Mouse (Mus musculus) forebrain, embryonic 10.5 days (tissue): ENCODE measurements around the gene Itga2. TPM values are rescaled to one million over a fixed set of nuclear protein-coding genes. Genes with fewer than 3 reads are reported as not detected.

Source experiments
- DNase-seq: peaks from one replicate; pipeline ENCODE4 v3.0.0-alpha.2; 2017; ENCODE audit warnings: low spot score; ENCODE audit errors: extremely low spot score
- H3K27ac ChIP-seq: fragments of 300-500 bp; sonication (generic); 2 replicates; pipeline ENCODE4 v1.5.1; 2016; ENCODE audit warnings: mild to moderate bottlenecking
- H3K27me3 ChIP-seq: fragments of 300-500 bp; sonication (generic); 2 replicates; pipeline ENCODE4 v1.6.1; 2016; ENCODE audit warnings: mild to moderate bottlenecking; ENCODE audit not compliant: poor library complexity, severe bottlenecking
- H3K36me3 ChIP-seq: fragments of 300-500 bp; sonication (generic); replicated peaks from 2 replicates; pipeline ENCODE4 v1.6.1; 2016; ENCODE audit warnings: mild to moderate bottlenecking, moderate library complexity
- H3K4me1 ChIP-seq: fragments of 300-500 bp; sonication (generic); 2 replicates; pipeline ENCODE4 v1.6.1; 2016
- H3K4me3 ChIP-seq: fragments of 300-500 bp; sonication (generic); 2 replicates; pipeline ENCODE4 v1.5.1; 2016; ENCODE audit warnings: mild to moderate bottlenecking, moderate library complexity
- H3K9me3 ChIP-seq: fragments of 300-500 bp; sonication (generic); 2 replicates; pipeline ENCODE4 v1.6.1; 2016; ENCODE audit warnings: mild to moderate bottlenecking, moderate library complexity
- WGBS: fragments of 180-500 bp; shearing (Covaris S2); methylation state at CpG from one replicate; pipeline ENCODE4 v1.1.7; 2016; 5-methylcytosine and 5-hydroxymethylcytosine counted together
- polyA plus RNA-seq: library from polyadenylated mRNA; unstranded; fragments of >200 nt; fragmentation: Nextera tagmentation; extraction: Ambion mirVana; gene quantifications from 2 replicates; pipeline ENCODE4 v1.2.1, GENCODE M21; 2016

Itga2 gene
- polyA plus RNA-seq, 1 experiment from 2014 or later, result 1.2 TPM

DNA sequence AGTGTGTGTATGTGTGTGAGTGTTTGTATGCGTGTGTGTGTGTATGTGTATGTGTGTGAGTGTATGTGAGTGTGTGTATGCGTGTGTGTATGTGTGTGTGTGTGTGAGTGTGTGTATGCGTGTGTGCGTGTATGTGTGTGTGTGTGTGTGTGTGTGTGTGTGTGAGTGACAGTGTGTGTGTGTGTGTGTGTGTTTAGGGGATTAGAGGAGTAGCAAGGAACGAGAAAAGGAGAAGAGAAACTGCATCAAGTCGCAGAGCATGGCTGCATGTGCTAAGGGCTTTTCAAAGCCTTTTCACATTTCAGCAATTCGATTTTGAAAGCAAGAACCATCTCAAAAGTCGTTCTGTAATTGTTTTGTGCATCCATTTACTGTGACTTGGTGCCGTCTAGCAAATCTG lies 21.3 kb downstream of the Itga2 start:
- no peaks in the 10 kb centered on the region for H3K27me3 ChIP-seq
- H3K27ac ChIP-seq, result no peak overlapping the region
- H3K4me3 ChIP-seq, result no peak overlapping the region
- H3K4me1 ChIP-seq, result no peaks in the 10 kb centered on the region
- H3K36me3 ChIP-seq, result no peaks in the 10 kb centered on the region
- no peaks in the 10 kb centered on the region for H3K9me3 ChIP-seq
- WGBS, result 82% methylated on average over 9 of the region's 9 CpGs
- no peak for DNase-seq

DNA sequence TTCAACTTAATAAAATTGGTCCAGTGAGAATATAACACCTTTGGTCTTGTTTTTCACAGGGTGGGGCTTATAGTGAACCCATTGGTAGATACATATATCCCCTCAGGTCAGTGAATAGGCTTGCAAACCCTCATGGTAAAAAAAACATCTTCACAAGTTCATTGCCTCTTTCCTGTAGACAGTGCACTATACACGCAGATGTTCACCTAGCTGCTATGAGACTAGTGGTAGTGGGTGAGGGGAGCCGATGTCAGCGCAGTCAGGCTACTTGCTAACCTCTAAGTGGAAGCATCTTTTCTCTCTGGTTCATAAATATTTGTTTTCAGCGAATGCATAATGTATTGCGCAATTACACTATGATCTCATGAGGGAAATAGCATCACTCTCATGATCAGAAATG lies 22.4 kb downstream of the Itga2 start:
- Histone ChIP-seq H3K4me1 (no peaks in the 10 kb centered on the region), H3K27me3 (no peaks in the 10 kb centered on the region), H3K36me3 (no peaks in the 10 kb centered on the region), H3K27ac (no peak overlapping the region), H3K4me3 (no peak overlapping the region), H3K9me3 (no peaks in the 10 kb centered on the region)
- 93% methylated on average over 5 of the region's 5 CpGs for WGBS
- DNase-seq, result no peak

DNA sequence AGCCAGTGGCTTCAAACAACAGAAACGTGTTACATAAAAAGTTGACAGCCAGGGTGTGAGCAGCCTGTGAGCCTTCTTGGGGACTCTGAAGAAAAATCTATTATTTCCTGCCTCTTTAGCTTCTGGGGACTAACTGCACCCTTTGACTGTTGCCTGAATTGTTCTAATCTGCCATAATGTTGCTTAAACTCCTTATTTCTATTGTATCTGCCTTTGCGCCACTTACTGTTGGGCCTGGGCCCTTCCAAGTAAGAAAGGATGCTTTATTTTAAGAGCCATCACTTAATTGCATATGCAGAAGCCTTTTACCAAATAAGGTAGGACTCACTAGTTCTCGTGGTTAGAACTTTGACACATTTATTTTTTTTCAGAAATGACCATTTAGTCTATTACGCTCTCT lies 24.0 kb downstream of the Itga2 start:
- no peak overlapping the region for H3K27ac ChIP-seq
- H3K9me3 ChIP-seq, result no peaks in the 10 kb centered on the region
- H3K4me1 ChIP-seq, result no peaks in the 10 kb centered on the region
- H3K36me3 ChIP-seq, result no peaks in the 10 kb centered on the region
- H3K27me3 ChIP-seq, result no peaks in the 10 kb centered on the region
- H3K4me3 ChIP-seq, result no peak overlapping the region
- 88% methylated on average over 4 of the region's 4 CpGs for WGBS
- DNase-seq, result no peak

DNA sequence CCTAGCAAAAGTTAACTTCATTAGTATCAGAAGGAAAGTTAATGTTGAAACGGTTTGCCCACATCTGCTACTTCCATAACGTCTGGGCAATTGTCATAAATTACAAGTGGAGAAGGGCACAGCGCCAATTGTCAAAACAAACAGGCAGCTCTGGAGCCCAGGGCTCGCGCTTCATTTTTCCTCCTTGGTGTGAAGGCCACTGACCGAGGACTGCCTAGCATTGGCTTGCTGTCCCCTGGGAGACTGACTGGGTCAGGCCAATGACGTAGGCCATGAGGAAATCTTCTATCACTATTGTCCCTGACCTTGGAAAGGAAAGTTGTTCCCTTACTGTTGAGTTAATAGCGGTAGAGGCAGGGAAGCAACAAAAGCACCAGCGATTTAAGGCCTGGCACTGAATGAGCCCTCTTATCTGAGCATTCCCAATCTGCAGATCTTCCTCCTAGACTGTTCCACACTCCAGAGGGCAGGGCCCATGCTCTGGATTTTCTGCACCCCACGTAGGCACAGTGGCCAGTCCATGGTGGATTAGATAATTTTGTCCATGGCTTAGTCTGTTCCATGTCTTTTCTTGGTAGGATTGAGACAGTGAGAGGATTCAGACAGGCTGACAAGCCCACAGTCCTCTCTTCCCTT lies 35.0 kb downstream of the Itga2 start:
- Histone ChIP-seq H3K36me3 (no peaks in the 10 kb centered on the region), H3K27ac (no peak overlapping the region), H3K4me3 (no peak overlapping the region), H3K4me1 (no peaks in the 10 kb centered on the region), H3K9me3 (no peaks in the 10 kb centered on the region), H3K27me3 (no peaks in the 10 kb centered on the region)
- no peak for DNase-seq
- WGBS, result 89% methylated on average over 10 of the region's 10 CpGs

DNA sequence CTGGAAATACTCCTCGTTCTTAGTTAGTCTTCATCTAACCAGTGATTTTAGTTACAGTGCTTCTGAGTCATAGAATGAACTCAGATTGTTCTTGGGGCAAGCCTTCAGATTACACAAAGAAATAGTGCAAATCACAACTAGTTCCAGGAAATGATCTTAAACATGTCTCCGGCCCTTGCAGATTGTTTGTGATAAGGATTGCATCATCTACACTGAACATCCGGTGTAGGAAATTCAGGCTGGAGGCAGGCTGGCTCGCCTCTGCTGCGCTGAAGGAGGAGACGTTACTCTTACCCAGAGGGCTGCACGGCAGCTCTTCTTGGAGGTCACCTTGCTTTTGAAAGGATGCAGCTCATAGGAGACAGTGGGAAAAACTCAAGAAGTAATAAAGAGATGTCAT lies 36.0 kb downstream of the Itga2 start:
- Histone ChIP-seq H3K9me3 (no peaks in the 10 kb centered on the region), H3K4me1 (no peaks in the 10 kb centered on the region), H3K27ac (no peak overlapping the region), H3K36me3 (no peaks in the 10 kb centered on the region), H3K27me3 (no peaks in the 10 kb centered on the region), H3K4me3 (no peak overlapping the region)
- no peak for DNase-seq
- 91% methylated on average over 7 of the region's 7 CpGs for WGBS

DNA sequence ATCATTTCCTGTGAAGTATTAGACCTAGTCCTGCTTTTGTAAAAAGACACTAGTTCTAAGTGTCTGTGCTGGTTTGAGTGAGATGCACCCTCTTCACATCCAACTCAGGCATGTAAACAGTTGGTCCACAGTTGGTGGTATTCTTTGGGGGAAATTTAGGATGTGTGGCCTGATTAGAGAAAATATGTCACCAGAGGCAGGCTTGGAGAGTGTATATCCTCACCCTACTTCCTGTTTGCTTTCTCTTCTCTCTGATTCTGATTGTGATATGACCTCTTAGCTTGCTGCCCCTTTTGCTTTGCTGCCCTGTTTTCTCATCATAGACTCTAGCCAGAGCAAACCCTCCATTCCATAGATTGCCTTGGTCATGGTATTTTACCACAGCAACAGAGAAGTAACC lies 37.2 kb downstream of the Itga2 start:
- no peaks in the 10 kb centered on the region for H3K36me3 ChIP-seq
- H3K27me3 ChIP-seq, result no peaks in the 10 kb centered on the region
- H3K4me3 ChIP-seq, result no peak overlapping the region
- no peak for DNase-seq
- H3K9me3 ChIP-seq, result no peaks in the 10 kb centered on the region
- no peaks in the 10 kb centered on the region for H3K4me1 ChIP-seq
- no peak overlapping the region for H3K27ac ChIP-seq

DNA sequence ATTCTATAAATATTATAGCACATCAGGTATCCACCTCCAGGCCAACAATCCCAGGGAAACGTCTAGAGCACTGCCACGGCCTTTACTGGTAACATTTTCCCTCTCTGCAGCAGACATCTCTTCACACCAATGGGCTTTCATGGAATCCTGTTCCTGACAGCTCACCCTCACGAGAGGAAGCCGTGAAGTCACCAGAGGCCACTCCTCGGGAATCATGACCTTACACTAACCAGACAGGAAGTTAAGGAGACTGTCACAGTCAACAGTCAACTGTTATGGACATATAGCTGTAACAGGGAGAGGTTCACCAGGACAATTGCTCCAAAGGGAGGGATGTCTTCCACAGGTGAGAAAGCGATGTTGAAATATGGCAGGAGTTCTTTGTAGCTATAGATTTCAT lies 40.2 kb downstream of the Itga2 start:
- WGBS, result 81% methylated on average over 6 of the region's 6 CpGs
- Histone ChIP-seq H3K4me3 (no peak overlapping the region), H3K9me3 (no peaks in the 10 kb centered on the region), H3K4me1 (no peaks in the 10 kb centered on the region), H3K27ac (no peak overlapping the region), H3K36me3 (no peaks in the 10 kb centered on the region), H3K27me3 (no peaks in the 10 kb centered on the region)
- no peak for DNase-seq

DNA sequence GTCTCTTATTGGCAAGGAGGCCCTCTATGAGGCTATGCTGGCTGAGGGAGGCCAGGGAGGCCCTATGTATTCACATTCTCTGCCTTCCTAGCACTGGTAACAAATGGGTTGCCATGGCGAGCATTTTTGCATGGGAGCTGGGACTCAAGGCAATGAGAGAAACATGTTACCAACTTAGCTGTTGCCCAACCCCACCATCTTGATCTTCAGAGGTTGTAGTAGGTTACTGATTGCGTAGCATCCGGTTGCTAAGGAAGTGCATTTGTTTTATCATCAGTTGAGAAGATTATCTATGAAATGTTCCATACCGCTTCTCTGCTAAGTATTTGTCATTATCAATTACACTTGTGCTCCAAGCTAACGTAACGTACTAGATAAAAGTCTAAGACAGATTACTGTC lies 44.2 kb downstream of the Itga2 start:
- Histone ChIP-seq H3K27ac (no peak overlapping the region), H3K36me3 (no peaks in the 10 kb centered on the region), H3K9me3 (no peaks in the 10 kb centered on the region), H3K4me3 (no peak overlapping the region), H3K27me3 (no peaks in the 10 kb centered on the region), H3K4me1 (no peaks in the 10 kb centered on the region)
- DNase-seq, result no peak
- WGBS, result 91% methylated on average over 6 of the region's 6 CpGs

DNA sequence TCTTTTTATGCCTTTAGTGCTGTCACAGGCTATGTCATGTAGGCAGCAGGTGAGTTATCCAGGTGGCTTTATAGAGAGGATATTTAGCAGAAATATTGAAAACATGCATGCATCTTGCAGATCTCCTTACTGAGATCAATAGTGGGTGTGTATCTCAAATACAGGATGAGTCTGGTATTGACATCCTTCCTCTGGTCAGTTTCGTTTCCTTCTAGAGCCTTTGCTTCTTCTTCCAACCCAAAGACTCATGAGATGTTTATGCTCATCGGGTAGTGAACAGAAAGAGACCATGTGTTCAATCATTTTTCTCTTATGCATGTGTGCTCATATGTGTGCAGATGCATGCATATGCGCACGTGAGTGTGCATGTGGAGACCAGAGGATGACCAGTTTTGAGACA lies 44.6 kb downstream of the Itga2 start:
- Histone ChIP-seq H3K27me3 (no peaks in the 10 kb centered on the region), H3K4me3 (no peak overlapping the region), H3K4me1 (no peaks in the 10 kb centered on the region), H3K9me3 (no peaks in the 10 kb centered on the region), H3K36me3 (no peaks in the 10 kb centered on the region), H3K27ac (no peak overlapping the region)
- no peak for DNase-seq
- 89% methylated on average over 4 of the region's 4 CpGs for WGBS

DNA sequence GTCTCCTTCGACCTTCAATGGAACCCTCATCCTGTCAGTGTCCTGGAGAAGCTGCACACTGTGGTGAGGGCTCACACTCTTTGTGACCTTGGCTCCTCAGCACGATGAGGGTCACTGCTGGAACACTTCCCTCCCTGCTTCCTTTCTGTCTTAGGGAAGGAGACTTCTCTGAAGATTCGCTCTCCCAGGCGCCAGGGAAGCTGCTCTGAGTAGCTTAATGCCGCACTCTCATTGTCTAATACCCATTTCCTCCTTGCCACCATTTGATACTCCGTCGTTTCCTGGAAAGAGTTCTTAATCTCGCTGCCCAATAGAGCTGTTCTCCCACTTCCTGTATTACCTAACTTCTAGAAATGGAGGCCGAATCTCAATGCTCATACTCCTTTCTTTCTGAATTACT lies 46.7 kb downstream of the Itga2 start:
- Histone ChIP-seq H3K9me3 (no peaks in the 10 kb centered on the region), H3K4me3 (no peak overlapping the region), H3K36me3 (no peaks in the 10 kb centered on the region), H3K27ac (no peak overlapping the region), H3K27me3 (no peaks in the 10 kb centered on the region), H3K4me1 (no peaks in the 10 kb centered on the region)
- WGBS, result 66% methylated on average over 9 of the region's 9 CpGs
- DNase-seq, result no peak

DNA sequence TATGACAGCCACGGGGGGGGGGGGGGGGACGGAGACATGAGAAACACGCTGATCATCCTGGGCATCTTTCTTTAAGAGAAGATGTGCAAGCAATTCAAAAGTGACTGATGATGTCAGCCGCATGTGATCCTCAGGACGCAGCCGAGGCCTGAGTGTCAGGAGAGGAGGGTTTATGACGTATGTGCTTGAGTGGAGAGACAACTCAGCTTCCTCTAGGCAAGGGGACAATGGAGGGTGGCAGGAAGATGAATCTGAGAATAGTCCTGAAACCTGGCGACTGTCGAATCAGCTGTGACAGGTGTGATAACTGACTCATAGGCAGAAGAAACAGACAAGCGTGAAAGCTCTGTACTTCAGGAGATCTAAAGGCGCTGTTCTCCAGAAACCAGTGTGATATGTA lies 53.2 kb downstream of the Itga2 start:
- Histone ChIP-seq H3K27ac (no peak overlapping the region), H3K4me1 (no peaks in the 10 kb centered on the region), H3K36me3 (no peaks in the 10 kb centered on the region), H3K4me3 (no peak overlapping the region), H3K9me3 (no peaks in the 10 kb centered on the region), H3K27me3 (no peaks in the 10 kb centered on the region)
- WGBS, result 83% methylated on average over 11 of the region's 11 CpGs
- no peak for DNase-seq

DNA sequence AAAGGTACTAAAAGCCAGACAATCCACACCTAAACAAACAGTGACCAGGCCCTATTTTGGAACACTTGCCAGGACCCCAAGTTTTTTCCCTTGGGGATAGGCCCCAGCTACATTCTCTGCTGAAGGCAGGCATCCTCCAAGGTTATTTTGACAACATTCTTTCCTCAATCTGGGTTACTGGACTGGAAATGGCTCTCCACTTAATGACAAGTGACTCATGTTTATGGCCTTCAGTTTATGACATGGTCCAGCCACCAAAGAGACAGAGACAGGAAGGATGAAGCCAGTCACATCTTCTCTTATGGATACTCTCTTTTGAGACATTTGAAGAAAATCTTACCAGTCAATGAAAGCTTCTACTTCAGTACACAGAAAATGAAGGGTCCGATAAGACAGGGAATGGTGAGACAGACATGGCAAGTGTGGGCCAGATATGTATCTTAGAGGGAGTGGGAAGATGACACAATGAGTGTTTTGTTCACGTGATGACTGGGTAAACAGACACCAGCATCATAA lies 55.8 kb downstream of the Itga2 start:
- 85% methylated on average over 2 of the region's 2 CpGs for WGBS
- Histone ChIP-seq H3K27ac (no peak overlapping the region), H3K9me3 (no peaks in the 10 kb centered on the region), H3K36me3 (no peaks in the 10 kb centered on the region), H3K27me3 (no peaks in the 10 kb centered on the region), H3K4me3 (no peak overlapping the region), H3K4me1 (no peaks in the 10 kb centered on the region)
- no peak for DNase-seq

DNA sequence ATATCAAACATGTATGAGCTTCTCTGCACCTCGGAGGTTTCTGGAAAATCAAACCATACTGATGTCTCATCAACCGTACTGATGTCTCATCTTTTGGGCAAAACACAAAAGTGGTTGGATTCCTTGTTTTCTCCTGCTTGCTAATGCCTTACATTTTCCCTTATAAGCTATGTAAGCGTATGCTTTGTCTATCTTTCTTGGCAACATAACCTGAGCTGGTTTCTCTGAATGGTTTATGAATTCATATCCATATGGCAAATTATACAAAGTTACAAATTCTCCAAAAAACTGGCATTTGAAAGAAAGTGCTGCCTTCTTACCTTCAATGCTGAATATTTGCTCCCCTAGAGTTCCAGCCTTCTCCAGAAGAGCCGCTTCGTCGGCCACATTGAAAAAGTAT lies 57.2 kb downstream of the Itga2 start:
- Histone ChIP-seq H3K36me3 (no peaks in the 10 kb centered on the region), H3K27ac (no peak overlapping the region), H3K9me3 (no peaks in the 10 kb centered on the region), H3K4me1 (no peaks in the 10 kb centered on the region), H3K27me3 (no peaks in the 10 kb centered on the region), H3K4me3 (no peak overlapping the region)
- no peak for DNase-seq
- WGBS, result 96% methylated on average over 6 of the region's 6 CpGs

DNA sequence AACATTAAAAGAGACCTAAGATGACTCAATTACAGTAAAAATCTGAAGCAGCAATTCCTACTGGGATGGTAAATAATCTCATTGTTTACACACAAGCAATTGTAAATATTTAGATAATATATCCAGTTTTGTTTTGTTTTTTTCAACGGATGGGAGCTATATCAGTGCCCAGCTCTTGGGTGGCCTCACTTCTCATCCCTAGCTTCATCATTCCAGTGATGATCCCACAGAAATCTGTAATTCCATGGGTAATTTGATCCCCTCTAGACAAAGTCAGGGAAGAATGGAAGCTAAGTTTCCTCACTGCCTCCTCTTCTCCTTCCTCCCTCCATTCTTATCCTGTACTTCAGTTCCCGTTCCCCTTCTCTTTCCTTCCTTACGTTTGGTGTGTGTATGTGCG lies 74.4 kb downstream of the Itga2 start:
- no peak for DNase-seq
- 93% methylated on average over 4 of the region's 4 CpGs for WGBS
- no peak overlapping the region for H3K27ac ChIP-seq

More for the DNA sequence above, 74.4 kb downstream of the Itga2 start:
- H3K36me3 ChIP-seq, result no peaks in the 10 kb centered on the region
- H3K4me3 ChIP-seq, result no peak overlapping the region
- H3K4me1 ChIP-seq, result peaks cover 13% of the 10 kb centered on the region
- H3K9me3 ChIP-seq, result no peaks in the 10 kb centered on the region
- no peaks in the 10 kb centered on the region for H3K27me3 ChIP-seq
